Mouse (Mus musculus) hindlimb bud, embryonic 11.5 days (tissue): ENCODE results near the gene Parp1.
"Not testable (repeated sequence)": the region's sequence is repeated elsewhere in the genome, so short reads cannot be mapped to it uniquely, and the experiment has no call there.

Experiments used
- DNase-seq: peaks from one replicate; pipeline ENCODE4 v3.0.0-alpha.2; 2012; ENCODE audit warnings: low read depth, low spot score; ENCODE audit errors: extremely low spot score

Gene Parp1

DNA sequence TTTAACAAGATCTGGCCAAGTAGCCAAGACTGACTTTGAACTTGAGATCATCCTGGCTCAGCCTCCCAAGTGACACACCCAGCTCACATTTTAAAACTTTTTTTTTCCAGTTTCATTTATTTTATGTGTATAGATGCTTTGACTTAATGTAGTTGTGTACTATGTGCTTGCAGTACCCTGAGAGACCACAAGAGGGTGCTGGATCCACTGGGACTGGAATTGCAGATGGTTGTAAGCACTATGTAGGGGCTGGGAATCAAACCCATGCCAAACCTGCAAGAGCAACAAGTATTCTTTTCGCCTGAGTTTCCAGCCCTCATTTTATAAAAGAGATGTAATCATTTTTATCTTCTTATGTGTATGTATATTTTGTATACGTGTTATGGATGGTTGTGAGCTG, 55.2 kb downstream of the Parp1 start:
- no peak for DNase-seq

GRCm38 (mm10) chr1:180626141-180626540, 57.4 kb downstream of the Parp1 start:
- no peak for DNase-seq

GRCm38 (mm10) chr1:180637796-180638195, 69.1 kb downstream of the Parp1 start:
- DNase-seq: not testable (repeated sequence)

- no peak for DNase-seq
These were observed 71.0 kb downstream of the Parp1 start for GRCm38 (mm10) chr1:180639416-180640401.

GRCm38 (mm10) chr1:180640605-180641125, 71.9 kb downstream of the Parp1 start:
- DNase-seq: no peak

DNA sequence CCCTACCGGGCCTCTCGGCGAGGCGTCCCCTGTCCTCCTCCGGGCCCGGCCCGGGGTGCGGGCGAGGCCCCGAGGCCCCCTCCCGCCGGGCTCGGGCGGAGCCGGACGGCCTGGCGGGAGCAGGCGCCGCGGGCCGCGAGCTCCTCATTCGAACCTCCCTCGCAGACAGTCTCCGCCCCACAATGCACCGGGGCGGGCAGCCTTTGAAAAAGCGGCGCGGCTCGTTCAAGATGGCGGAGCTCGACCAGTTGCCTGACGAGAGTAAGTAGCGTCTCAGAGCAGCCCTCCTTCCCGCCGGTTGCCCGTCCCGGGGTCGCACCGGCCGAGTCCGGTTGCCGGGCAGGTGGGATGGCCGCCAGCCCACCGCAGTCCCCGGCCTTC, 72.4 kb downstream of the Parp1 start, which contains the start of gene Lin9:
Gene Lin9 (plus strand): TSS at position 14 of the 381 bp plus-strand sequence.
- peak; percentile 44 for DNase-seq

DNA sequence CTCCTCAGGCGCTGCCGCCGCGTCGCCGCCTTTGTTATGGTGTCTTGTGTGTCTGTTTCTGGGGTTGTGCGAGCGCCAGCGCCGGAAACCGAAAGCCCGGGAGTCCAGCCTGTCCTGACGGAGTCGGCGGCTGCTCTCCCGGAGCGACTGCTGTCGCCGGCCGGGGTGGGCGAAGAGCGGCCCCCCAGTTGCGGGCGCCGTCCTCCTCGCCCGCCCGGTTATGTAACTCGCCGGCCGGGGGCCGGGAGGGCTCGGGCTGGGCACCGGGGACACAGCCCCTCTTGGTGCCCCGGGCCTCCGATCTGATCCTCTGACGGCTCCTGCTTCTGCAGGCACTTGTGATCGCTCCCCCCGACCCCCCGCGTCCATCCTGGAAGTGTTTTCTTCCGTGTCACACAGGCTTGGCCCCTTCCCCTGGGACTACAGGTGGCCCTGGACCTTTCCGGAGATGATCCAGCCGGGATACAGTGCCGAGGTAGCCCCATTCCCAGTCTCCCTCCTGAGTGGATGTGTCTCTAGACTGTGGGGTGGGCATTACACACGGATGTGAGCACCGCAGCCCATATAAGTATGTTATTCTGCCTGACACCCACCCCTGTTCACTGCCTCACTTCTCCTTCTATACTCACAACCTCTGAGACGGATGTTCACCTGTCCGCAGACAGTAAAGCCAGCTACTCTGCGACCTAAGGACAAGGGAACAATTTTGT, 72.9 kb downstream of the Parp1 start:
- no peak for DNase-seq

- no peak for DNase-seq
These were observed 73.5 kb downstream of the Parp1 start for GRCm38 (mm10) chr1:180642228-180642564.
